Mouse (Mus musculus) layer of hippocampus, postnatal 25 days (tissue): ENCODE data around the gene Epb41l3. TPM values are rescaled to one million over a fixed set of nuclear protein-coding genes. Genes with fewer than 3 reads are reported as not detected.

Experiments used
- DNase-seq, 2 experiments: peaks; one replicate each; pipeline ENCODE4 v3.0.0; 2022; ENCODE audit warnings: mixed read lengths in 2 of 2, low spot score in 1 of 2; ENCODE audit errors: extremely low spot score in 1 of 2
- total RNA-seq, 2 experiments: library from RNA; stranded (reverse); gene quantifications; 2 replicates each; pipeline ENCODE4 v1.2.3; 2021

Gene Epb41l3
- total RNA-seq, 2 experiments from 2014 or later: 127 to 132 TPM

DNA sequence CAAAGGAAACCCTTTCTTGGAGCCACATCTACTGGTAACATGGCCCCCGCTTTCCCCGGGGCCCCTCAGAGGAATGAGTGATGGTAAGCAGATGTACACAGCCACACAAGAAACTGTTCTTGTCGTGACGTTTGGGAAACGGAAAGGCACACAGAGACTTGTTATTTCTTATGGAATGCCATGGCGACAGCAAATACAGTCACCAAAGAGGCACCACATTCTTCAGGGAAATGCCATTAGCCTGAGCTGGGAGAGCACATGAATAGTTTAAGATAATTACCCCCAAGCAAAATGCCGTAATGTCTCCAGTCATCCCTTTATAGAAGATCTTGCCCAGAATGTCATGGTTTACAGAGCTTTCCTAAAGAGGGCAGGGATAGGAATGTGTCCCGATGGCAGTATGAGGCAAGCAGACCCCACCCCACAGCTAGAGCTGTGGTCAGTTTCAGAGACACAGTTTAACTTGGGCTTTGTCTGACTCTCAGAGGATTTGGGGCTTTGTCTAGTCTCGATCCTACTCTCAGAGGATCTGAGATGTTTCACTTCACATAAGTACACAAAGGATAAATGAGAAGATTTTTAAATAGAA is 152.0 kb downstream of the Epb41l3 start:
- no peak for DNase-seq

DNA sequence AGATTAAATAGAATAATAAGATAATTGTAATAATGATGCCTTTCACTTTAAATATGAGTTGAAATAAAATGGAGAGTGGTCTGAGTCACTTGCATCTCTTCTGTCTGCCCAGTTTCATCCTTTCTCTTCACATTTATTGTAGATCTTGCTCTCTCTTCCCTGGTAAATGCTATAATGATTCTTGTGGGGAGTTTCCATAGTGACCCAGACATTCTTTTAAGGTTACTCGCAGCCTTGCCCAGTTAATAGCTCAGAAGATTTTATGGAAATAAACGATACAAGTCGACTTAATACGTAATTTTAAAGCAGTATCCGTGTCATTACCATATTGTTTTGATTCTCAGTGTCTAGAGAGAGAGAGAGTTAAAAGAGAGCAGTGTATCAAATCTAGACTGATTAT is 154.0 kb downstream of the Epb41l3 start:
- DNase-seq: no peak

DNA sequence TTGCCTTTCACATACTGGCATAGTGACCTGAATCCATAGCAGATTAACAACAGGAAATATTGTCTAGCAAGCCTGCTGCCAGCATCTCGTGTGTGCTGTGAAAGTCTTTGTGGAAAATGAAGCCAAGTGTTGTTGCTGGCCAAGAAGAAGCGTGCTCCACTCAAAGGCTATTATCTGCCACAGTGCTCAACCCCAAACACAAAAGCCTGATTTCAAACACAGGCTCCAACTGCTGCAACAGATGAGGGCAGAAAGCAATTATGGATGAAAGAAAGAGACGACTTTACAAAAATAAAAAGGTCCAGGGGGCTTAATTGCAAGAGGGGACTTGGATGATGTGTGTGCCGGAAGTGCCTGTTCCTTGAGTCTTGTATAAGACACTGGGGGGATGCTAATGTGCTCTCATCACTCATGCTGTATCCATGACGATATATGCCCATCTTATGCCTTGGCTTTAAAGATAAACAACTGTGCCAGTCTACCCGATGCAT is 154.7 kb downstream of the Epb41l3 start:
- no peak for DNase-seq

DNA sequence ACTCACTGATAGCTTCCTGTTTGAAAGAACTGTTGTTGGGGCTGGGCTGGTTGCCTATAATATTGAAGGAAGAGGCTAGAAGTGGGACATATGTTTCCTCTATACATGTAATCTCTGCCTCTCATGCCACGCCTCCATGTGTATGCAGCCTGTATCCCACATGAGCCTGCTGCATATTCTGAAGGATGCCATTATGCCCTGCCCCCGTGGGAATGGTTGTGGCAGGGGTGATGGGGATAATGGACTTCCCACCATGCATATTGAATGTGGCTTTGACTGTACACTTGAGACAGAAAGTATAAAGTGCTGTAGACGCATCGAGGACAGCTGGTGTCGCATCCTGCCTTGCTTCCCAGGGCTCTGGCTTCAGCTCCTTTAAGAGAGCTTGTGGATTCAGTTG is 155.9 kb downstream of the Epb41l3 start:
- no peak for DNase-seq

DNA sequence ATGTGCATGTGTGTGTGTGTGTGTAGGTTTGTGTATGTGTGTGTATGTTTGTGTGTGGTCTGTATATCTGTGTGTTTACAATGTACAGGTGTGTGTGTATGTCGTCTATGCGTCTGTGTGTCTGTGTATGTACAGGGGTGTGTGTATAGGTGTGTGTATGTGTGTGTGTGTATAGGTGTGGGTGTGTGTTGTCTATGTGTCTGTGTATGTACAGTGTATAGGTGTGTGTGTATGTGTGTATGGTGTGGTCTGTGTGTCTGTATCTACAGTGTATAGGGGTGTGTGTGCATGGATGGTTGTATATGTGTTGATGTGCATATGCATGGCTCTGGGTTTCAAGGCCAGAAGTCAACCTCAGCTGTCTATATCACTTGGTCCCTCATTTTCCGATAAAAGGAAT is 161.7 kb downstream of the Epb41l3 start:
- DNase-seq: no peak

DNA sequence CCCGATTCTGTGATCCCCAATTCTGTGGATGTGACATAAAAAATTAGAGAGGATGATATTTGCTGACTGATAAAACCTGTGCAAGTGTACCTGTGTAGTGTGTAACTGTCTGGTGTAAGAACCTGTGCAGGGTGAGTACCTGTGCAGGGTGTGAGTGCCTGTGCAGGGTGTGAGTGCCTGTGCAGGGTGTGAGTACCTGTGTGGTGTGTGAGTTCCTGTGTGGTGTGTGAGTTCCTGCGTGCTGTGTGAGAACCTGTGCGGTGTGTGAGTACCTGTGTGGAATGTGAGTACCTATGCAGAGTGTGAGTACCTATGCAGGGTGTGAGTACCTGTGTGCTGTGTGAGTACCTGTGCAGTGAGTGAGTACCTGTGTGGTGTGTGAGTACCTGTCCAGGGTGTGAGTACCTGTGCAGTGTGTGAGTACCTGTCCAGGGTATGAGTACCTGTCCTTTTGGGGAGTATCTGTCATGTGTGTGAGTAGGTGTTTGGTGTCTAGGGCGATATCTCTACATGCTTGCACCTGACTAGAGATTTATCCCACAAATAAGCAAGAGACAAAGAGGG is 163.4 kb downstream of the Epb41l3 start:
- DNase-seq: no peak

DNA sequence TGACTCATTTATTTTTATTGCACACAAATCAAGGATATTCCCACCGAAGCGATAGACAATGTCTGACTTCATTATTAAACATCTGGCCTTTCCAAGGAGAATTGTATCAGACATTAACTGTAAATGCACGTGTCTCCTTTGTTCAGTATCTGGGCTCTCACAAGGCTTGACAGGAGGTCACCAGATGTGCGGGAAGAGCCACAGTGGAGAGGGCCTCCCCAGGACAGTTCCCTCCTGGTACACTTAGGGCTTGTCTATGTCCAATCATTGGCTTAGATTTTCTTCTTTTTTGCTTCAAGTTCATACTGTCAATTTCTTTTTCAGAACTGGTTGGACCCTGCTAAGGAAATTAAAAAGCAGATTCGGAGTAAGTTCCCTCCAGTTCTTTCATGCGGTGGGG is 163.9 kb downstream of the Epb41l3 start:
- no peak for DNase-seq

DNA sequence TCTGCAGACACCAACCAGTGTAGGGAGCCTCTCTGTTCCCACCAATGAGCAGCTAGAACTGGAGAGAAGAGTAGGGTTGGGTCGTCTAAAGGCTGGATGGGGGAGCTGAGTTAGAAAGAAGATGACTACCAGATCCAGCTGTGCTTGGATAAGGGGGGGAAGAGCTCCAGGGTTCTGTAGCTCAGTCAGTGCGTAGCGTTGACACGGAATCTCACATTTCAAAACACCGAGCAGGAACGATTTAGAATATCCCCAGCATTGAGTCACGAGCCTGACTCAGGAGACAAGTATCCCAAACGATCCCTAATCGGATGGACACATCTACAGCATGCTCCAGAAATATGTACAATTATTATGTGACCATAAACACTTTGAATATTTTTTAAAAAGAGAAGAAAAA is 180.4 kb downstream of the Epb41l3 start:
- DNase-seq: no peak

DNA sequence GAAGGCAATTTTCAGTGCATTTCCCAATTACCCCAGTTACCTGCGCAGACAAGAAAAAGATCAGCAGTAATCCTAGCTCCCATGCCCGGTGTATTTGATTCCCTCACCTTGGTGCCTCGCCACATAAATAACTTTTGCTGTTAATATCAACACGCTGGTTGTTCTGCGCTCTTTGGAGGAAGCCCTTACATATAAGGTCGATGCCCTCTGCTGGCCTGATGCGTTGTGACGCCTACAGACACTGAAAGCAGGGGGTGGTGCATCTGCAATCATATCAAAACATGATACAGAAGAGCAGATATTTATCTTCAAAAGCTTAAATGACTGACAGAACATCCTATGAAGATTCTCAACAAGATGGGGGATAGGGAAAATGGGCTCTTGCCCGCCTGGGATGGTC is 181.0 kb downstream of the Epb41l3 start:
- no peak for DNase-seq

DNA sequence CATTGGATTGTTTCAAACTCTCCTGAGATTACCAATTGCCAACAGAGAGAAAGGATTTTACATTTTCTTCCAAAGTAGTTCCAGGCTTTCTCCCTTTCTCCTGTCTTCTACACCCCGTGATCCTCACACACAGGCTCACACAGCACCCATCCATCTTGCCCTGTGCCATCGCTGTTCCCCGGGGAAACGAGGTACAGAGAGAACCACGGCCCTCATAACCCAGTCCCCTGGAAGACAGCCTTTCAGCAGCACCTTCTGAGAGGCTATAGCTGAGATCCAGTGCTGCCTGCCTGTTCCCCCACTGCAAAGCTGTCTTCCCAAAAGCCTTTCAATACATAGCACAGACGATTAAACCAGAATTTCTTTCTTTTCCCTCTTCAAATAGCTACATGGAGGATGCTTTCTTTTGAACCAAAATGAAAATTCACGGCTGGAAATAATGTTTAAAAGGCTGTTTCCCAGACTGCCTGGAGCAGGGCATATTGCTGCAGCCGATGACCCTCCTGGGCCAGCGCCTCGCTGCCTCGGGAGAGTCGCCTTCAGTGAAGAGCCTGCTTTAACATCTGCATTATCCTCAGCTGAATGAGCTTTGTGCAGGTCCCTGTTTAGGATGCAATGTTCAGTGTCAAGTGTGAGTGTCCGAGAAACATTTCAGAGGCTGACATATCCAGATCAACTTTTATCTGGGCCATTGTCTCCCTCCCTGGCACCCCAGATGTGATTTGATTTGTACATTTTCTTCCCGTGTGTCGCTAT is 188.5 kb downstream of the Epb41l3 start:
- no peak for DNase-seq

DNA sequence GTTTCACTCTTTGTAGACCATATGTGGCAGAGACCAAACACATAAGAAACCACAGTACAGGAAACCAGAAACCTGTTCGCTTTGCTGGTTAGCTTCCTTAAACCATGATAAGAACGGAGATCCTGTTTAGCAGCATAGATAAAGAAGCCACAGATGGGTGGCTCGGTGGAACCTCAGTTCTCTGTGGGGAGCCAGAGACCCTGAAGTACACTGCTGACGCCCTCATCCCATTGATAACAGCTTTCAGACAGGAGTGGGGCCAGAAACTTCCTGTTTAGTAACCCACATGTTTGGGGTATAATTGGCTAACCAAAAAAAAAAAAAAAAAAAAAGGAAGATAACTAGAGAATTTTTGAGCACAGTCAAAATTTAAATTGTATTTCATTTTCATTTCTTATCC is 189.7 kb downstream of the Epb41l3 start:
- no peak for DNase-seq

DNA sequence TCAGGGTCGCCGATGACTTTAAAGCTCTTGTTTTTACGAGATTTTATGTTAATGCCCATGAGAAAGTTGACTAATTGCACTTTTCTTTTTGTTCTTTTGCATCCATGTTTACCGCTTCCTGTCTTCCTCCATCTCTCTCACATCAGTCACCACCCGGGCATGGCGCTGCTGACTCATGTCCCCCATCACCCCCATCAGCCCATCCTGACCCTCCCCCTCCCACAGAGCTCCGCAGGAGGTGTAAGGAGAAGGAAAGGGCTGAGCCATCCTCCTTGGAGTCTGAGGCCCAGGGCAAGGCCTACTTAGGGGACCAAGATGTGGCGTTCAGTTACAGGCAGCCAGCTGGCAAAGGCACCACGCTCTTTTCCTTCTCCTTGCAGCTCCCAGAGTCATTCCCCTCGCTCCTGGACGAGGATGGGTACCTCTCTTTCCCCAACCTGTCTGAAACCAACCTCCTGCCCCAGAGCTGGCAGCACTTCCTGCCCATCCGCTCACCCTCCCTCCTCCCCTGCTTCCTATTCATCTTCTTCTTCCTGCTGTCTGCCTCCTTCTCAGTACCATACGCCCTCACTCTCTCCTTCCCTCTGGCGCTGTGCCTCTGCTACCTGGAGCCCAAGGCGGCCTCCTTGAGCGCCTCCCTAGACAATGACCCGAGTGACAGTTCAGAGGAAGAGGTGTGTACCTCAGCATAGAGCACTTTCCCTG is 190.4 kb downstream of the Epb41l3 start:
- DNase-seq: no peak

DNA sequence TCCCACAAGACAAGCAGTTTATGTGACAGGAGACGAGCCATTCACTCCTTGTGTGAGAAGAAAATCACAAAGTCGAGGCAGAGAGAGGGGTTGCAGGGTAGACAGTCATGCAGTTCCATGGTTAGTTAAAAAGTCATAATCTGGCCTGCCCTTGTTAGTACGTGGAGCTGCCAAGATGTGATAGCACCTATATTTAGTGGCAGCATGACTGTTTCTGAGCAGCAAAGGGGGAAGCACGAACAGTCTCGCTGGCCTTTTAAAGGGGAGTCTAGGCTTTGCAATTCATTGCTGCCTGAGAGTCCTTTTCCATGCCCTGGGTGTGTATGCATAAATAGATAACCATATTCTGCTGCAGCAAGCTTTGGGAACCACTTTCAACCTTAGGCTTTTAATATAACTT is 191.5 kb downstream of the Epb41l3 start:
- no peak for DNase-seq

DNA sequence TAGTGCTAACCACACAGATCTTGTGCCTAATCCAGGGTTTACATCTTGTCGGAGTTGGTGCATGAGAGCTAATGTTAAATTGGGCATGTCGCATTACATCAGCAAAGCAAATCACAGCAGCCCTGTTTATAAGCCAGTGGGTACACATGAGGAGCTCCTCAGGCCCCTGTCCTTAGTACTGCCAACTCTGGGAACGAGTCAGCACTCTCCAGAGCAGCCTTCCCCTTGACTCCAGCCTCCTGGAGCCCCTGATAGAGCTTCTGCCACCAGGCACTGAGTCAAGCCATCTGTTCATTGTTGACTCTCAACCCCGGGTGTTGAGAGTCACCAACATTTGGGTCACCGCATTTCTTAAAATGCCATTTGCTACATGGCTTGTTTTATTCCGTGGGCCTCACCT is 192.0 kb downstream of the Epb41l3 start:
- DNase-seq: no peak

DNA sequence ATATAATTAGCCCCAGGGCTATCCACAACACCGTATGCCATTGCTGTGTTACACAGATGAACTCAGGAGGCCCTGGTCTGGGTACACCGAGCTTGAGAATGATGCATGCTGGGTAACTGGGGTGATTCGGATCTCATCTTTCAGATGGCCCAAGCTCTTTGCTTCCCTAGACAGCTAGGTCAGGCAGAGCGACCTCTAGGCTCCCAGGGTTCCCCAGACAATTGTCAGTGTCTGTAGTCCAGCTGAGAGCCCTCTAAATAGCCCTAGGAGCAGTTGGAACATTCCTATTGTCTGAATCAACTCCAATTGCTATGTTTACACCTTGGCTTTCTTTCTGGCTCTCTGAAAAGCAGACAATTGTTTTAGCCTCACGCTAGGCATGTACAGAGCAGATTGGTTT is 201.9 kb downstream of the Epb41l3 start:
- no peak for DNase-seq

DNA sequence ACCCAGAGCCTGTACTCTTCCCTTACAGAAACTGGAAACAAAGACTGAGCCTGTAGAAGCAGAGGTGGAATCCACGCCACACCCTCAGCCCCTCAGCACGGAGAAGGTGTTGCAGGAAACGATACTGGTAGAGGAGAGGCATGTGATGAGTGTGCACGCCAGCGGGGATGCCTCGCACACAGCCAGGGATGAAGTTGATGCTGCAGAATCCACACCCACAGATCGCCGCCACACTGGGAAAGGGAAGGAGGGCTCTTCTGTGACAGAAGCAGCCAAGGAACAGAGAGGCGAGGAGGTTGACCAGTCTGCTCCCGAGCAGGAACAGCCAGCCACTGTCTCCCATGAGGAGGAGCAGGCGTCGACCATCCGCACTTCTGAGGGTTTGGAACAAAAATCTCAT is 209.0 kb downstream of the Epb41l3 start:
- DNase-seq: no peak

DNA sequence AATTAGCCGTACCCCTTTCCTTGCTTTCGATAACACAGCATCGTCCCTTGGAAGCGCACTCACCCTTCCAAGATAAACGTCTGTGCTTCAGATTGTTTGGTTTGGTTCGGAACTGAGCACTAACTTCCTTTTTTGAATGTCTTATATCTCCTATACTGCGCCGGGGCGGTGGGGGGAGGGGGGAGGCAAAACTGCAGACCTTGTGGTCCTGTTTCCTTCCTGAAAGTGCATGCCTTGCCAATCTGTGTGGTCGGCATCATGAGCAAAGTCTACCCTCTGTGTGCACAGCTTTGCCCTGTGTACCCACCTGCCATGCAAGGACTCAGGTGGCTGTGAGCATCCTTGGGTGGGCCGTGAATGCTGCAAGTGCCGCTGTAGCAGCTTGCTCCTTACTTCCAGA is 212.6 kb downstream of the Epb41l3 start:
- DNase-seq: no peak

DNA sequence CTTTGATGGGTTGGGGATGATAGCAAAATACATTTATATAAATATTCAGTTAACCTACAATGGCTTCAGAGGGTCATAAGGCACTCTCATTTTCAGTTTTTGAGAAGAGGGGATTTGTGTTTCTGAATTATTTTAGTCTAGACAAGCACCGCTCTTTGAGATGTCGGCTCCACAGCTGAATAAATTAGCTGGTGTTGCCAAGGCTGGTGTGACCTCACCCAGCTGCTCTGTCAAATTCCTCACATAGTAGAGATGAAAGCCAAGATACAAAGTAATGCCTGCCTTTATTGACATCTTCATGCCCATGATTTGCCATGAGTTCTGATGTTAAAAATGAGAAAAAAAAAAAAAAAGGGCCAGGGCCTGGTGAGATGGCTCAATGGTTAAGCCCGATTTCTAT is 214.8 kb downstream of the Epb41l3 start:
- no peak for DNase-seq

DNA sequence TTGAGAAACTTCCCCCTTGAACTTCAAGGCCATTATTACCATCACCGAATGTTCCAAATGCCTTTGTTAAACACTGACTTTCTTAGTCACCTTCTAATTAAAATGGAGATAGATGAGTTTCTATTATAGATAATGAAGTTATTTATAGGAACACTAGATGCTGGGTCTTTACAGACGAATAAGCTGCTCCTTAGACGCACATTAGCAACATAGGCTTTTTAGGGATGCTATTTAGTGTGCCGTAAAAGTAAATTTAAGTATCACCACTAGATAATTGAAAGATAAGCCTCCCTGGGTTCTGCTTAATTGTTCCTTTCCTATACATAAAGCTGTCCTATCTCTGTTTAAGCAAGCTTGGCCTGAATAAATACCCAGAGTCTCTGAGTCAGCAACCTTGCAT is 226.1 kb downstream of the Epb41l3 start:
- DNase-seq: no peak

DNA sequence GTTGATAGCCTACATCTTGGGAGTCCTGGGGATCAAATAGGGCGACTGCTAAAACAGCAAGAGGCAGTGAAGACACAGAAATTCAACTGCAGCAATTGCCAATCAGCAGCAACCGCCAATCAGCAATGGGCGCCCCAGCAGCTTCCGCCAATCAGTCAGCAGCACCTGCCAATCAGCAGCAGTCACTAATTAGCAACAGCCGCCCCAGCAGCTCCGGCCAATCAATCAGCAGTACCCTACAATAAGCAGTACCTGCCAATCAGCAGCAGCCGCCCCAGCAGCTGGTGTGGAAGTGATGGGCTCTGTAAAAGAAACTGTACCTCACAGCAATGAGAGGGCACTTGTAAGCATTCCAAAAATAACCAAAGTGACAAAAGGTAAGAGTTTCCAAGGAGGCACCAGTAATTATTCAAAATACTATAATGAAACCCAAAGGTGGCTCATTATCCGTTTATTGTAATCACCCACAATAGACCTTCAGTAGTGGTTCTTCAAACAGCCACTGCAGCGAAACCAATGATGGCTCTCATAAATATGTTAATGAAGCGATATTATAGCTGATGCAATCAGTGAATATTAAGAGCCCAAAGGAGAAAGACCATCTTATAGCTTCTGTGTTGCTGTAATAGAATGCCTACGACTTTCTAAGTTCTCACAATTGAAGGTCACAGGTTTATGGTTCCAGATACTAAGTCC is 228.2 kb downstream of the Epb41l3 start:
- no peak for DNase-seq

DNA sequence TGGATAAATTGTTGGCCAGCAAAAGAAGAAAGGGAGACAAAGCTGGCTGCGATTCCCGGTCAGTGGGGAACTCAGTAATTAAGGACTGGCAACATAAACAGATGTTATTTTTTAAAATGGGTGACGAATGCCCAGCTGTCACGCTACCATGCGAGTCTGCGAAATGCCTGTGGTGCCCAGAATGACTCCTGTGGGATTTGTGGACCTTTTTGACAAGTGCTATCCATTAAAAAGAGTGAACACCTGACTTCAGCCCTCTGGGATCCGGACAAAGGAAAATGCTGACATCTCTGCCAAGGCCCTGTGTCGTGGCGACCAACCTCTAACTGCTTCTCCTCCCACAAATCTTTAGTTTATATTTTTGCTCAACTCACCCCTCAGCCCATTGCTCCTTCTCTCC is 232.2 kb downstream of the Epb41l3 start:
- no peak for DNase-seq
